Mouse (Mus musculus) G1E (cell line): Measurements from ENCODE around the gene Hoxd11. TPM values are rescaled to one million over a fixed set of nuclear protein-coding genes. Genes with fewer than 3 reads are reported as not detected.

ENCODE experiments used
- ATAC-seq: 2 replicates; pipeline ENCODE4 v1.8.0; 2016; ENCODE audit warnings: mild to moderate bottlenecking; ENCODE audit not compliant: insufficient number of reproducible peaks, poor library complexity, low FRiP score, severe bottlenecking; ENCODE audit errors: extremely low read depth
- DNase-seq: peaks from one replicate; pipeline ENCODE4 v3.0.0; 2012; ENCODE audit warnings: low spot score
- H3K27me3 ChIP-seq: 2 replicates; pipeline ENCODE4 v1.6.1; 2012; ENCODE audit warnings: mild to moderate bottlenecking, low read length, inconsistent platforms; ENCODE audit not compliant: insufficient read depth
- H3K36me3 ChIP-seq: replicated peaks from 2 replicates; pipeline ENCODE3; 2012; ENCODE audit warnings: mild to moderate bottlenecking, inconsistent platforms
- H3K4me1 ChIP-seq: 2 replicates; pipeline ENCODE4 v1.6.1; 2012; ENCODE audit warnings: low read depth, low read length, inconsistent platforms, mixed read lengths; ENCODE audit not compliant: insufficient read depth
- H3K4me3 ChIP-seq: 2 replicates; pipeline ENCODE4 v1.5.1; 2012; ENCODE audit warnings: low read depth, mild to moderate bottlenecking, inconsistent platforms, low read length, moderate library complexity, mixed read lengths
- H3K9me3 ChIP-seq: replicated peaks from 2 replicates; pipeline ENCODE4 v1.6.1; 2012; ENCODE audit warnings: inconsistent platforms
- CTCF ChIP-seq: IDR thresholded peaks from 2 replicates; pipeline ENCODE4 v1.5.1; 2012; ENCODE audit warnings: low read depth, low read length, inconsistent platforms, mixed read lengths
- GATA1 ChIP-seq: IDR thresholded peaks from 2 replicates; pipeline ENCODE4 v1.6.1; 2012; ENCODE audit warnings: borderline replicate concordance, low read length, inconsistent platforms, mixed read lengths
- GATA2 ChIP-seq: IDR thresholded peaks from 2 replicates; pipeline ENCODE4 v1.6.1; 2012; ENCODE audit warnings: low read depth, low read length, inconsistent platforms, borderline replicate concordance
- POLR2AphosphoS5 ChIP-seq: IDR thresholded peaks from 2 replicates; pipeline ENCODE4 v1.6.1; 2012; ENCODE audit warnings: low read depth, low read length, inconsistent platforms; ENCODE audit not compliant: insufficient replicate concordance
- TAL1 ChIP-seq: conservative IDR thresholded peaks from 2 replicates; pipeline ENCODE4 v1.6.1; 2012; ENCODE audit warnings: low read depth, low read length, inconsistent platforms, mixed read lengths
- polyA plus RNA-seq: library from polyadenylated mRNA; stranded (reverse); fragments of >175 nt; gene quantifications from 2 replicates; pipeline ENCODE4 v1.2.3, GENCODE M21; 2012
- total RNA-seq, 2 experiments: library from RNA; stranded (forward) in 1 of 2; stranded (reverse) in 1 of 2; fragments of 200-1000 nt in 1 of 2; fragments of >200 nt in 1 of 2; fragmentation: Nextera tagmentation in 1 of 2; gene quantifications; 2 replicates each; pipeline ENCODE4 v1.2.3; 2014 to 2017

Gene Hoxd11
- total and polyA plus RNA-seq, 3 experiments: 0.05 TPM; not detected in 2

GRCm38 (mm10) chr2:74703720-74704392 lies 24.5 kb downstream of the Hoxd11 start:
- Histone ChIP-seq H3K27me3 (peaks cover 11% of the 10 kb centered on the region; the same call in 1 of the 2 replicates), H3K36me3 (no peaks in the 10 kb centered on the region), H3K4me3 (no peak overlapping the region), H3K9me3 (peaks cover 12% of the 10 kb centered on the region), H3K4me1 (no peaks in the 10 kb centered on the region)
- DNase-seq (no peak), ATAC-seq (no peak)
- TF ChIP-seq TAL1 (no peak), GATA2 (no peak), GATA1 (no peak)

GRCm38 (mm10) chr2:74704393-74704998 lies 25.1 kb downstream of the Hoxd11 start, which contains the start of gene Hoxd8:
TSS of gene Hoxd8 (plus strand) at chr2:74704615.
- no peak for ATAC-seq
- Histone ChIP-seq H3K4me1 (no peaks in the 10 kb centered on the region), H3K9me3 (peaks cover 12% of the 10 kb centered on the region), H3K4me3 (no peak within 1 kb of the TSS), H3K36me3 (no peaks in the 10 kb centered on the region), H3K27me3 (peaks cover 11% of the 10 kb centered on the region; the same call in 1 of the 2 replicates)
- DNase-seq: no peak
- TF ChIP-seq POLR2AphosphoS5: no peak
- no peak for TF ChIP-seq CTCF
- no peak for TF ChIP-seq TAL1
- no peak for TF ChIP-seq GATA1
- TF ChIP-seq GATA2: no peak

- Histone ChIP-seq H3K9me3 (peaks cover 12% of the 10 kb centered on the region), H3K36me3 (no peaks in the 10 kb centered on the region), H3K4me1 (no peaks in the 10 kb centered on the region), H3K27me3 (peaks cover 9% of the 10 kb centered on the region; the same call in 1 of the 2 replicates), H3K4me3 (no peak overlapping the region)
- DNase-seq (no peak), ATAC-seq (no peak)
- TF ChIP-seq GATA2 (no peak), POLR2AphosphoS5 (no peak), TAL1 (no peak), CTCF (no peak), GATA1 (no peak)
Observed at GRCm38 (mm10) chr2:74704999-74705466, 25.7 kb downstream of the Hoxd11 start.

GRCm38 (mm10) chr2:74705467-74706089 lies 26.2 kb downstream of the Hoxd11 start:
- DNase-seq (no peak), ATAC-seq (no peak)
- no peak for TF ChIP-seq GATA2
- no peak for TF ChIP-seq GATA1
- no peak for TF ChIP-seq CTCF
- no peak for TF ChIP-seq POLR2AphosphoS5
- TF ChIP-seq TAL1: no peak
- Histone ChIP-seq H3K9me3 (peaks cover 12% of the 10 kb centered on the region), H3K4me1 (no peaks in the 10 kb centered on the region), H3K36me3 (no peaks in the 10 kb centered on the region), H3K4me3 (no peak overlapping the region), H3K27me3 (peaks cover 6% of the 10 kb centered on the region; the same call in 1 of the 2 replicates)

- Histone ChIP-seq H3K4me1 (no peaks in the 10 kb centered on the region), H3K36me3 (no peaks in the 10 kb centered on the region), H3K4me3 (no peak overlapping the region), H3K9me3 (peaks cover 12% of the 10 kb centered on the region), H3K27me3 (peaks cover 7% of the 10 kb centered on the region)
- no peak for ATAC-seq
- DNase-seq: no peak
- TF ChIP-seq GATA2 (no peak), POLR2AphosphoS5 (no peak), TAL1 (no peak), CTCF (no peak), GATA1 (no peak)
Observed at GRCm38 (mm10) chr2:74706393-74706960, 27.1 kb downstream of the Hoxd11 start.

- TF ChIP-seq CTCF: no peak
- peaks cover 12% of the 10 kb centered on the region for H3K9me3 ChIP-seq
- ATAC-seq: no peak
- no peaks in the 10 kb centered on the region for H3K4me1 ChIP-seq
- no peak for DNase-seq
- no peak overlapping the region for H3K4me3 ChIP-seq
- no peaks in the 10 kb centered on the region for H3K36me3 ChIP-seq
- H3K27me3 ChIP-seq: peaks cover 15% of the 10 kb centered on the region
Observed at GRCm38 (mm10) chr2:74707599-74707998, 28.2 kb downstream of the Hoxd11 start.
